Mouse (Mus musculus) 3134 (cell line): ENCODE measurements around the gene Ncoa3.

Experiments
- DNase-seq: peaks from one replicate; pipeline ENCODE4 v3.0.0-alpha.2; 2011; ENCODE audit warnings: low spot score; ENCODE audit not compliant: insufficient read length; ENCODE audit errors: extremely low read depth

Gene Ncoa3

GRCm38 (mm10) chr2:166001362-166001761 is 8.9 kb downstream of the Ncoa3 start:
- DNase-seq = no peak

- no peak for DNase-seq
Measured at GRCm38 (mm10) chr2:166001768-166002167, 9.3 kb downstream of the Ncoa3 start.

GRCm38 (mm10) chr2:166002429-166002828 is 10.0 kb downstream of the Ncoa3 start:
- no peak for DNase-seq

GRCm38 (mm10) chr2:166003004-166003403 is 10.6 kb downstream of the Ncoa3 start:
- no peak for DNase-seq

GRCm38 (mm10) chr2:166007046-166007445 is 14.6 kb downstream of the Ncoa3 start:
- no peak for DNase-seq

GRCm38 (mm10) chr2:166008558-166009392 is 16.3 kb downstream of the Ncoa3 start:
- no peak for DNase-seq

GRCm38 (mm10) chr2:166009393-166009947 is 17.0 kb downstream of the Ncoa3 start:
- DNase-seq = no peak

- no peak for DNase-seq
Measured at GRCm38 (mm10) chr2:166010321-166010720, 17.9 kb downstream of the Ncoa3 start.

- DNase-seq = no peak
Measured at GRCm38 (mm10) chr2:166011422-166011821, 19.0 kb downstream of the Ncoa3 start.

GRCm38 (mm10) chr2:166012145-166012544 is 19.7 kb downstream of the Ncoa3 start:
- DNase-seq = no peak

GRCm38 (mm10) chr2:166018769-166019168 is 26.3 kb downstream of the Ncoa3 start:
- DNase-seq = no peak

GRCm38 (mm10) chr2:166020026-166020425 is 27.6 kb downstream of the Ncoa3 start:
- no peak for DNase-seq

GRCm38 (mm10) chr2:166021073-166021610 is 28.7 kb downstream of the Ncoa3 start:
- no peak for DNase-seq

GRCm38 (mm10) chr2:166021642-166022041 is 29.2 kb downstream of the Ncoa3 start:
- no peak for DNase-seq

GRCm38 (mm10) chr2:166022327-166022726 is 29.9 kb downstream of the Ncoa3 start:
- DNase-seq = no peak

- no peak for DNase-seq
Measured at GRCm38 (mm10) chr2:166024079-166024478, 31.6 kb downstream of the Ncoa3 start.

- DNase-seq = no peak
Measured at GRCm38 (mm10) chr2:166024621-166025020, 32.2 kb downstream of the Ncoa3 start.

- no peak for DNase-seq
Measured at GRCm38 (mm10) chr2:166025943-166026342, 33.5 kb downstream of the Ncoa3 start.

GRCm38 (mm10) chr2:166027834-166028233 is 35.4 kb downstream of the Ncoa3 start:
- DNase-seq = no peak

GRCm38 (mm10) chr2:166029232-166029631 is 36.8 kb downstream of the Ncoa3 start:
- DNase-seq = no peak

- peak; percentile 38 for DNase-seq
Measured at GRCm38 (mm10) chr2:166030256-166030995, 38.0 kb downstream of the Ncoa3 start.
